15 mouse cellular contexts compared by ENCODE assay signal in the genomic region with DNA sequence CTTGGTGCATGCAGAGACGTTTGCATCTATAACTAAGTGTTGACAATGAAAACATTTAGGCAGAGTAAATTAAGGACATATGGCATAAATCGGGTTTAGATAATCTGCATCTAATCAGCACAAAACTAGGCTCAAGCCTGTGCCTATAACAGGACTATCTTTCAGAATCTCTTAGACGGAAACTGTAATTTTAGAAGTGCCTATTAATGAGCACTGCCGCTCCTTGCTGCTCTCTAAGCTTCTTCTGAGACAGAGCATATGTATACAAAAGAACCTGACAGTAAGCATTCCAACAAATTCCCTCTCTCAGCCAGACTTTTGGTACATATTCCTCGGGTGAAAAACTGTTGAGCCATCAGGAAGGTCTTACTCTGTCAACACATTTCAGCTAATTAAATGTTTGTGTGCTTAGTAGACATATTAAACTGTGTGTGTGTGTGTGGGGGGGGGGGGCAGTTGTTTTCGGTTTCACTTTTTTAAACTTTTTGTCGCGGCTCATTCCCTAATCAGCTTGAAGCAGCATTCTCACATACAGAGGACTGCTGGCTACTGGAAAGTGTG.
"Had no signal": no experiment of that assay in that cellular context is flagged by ENCODE, and none has a peak within 500 bp of the region (broad histone marks: within the 10 kb centered on the region; RNA-seq: fewer than 3 reads in every experiment).

No protein-coding gene starts in this region.

- H3K4me1 ChIP-seq: limb, embryonic 15.5 days; liver, embryonic 12.5 days; megakaryocyte, embryonic 14.5 days; midbrain, embryonic 15.5 days; neural tube, embryonic 13.5 days; stomach, embryonic 15.5 days had no signal

- H3K9me3 ChIP-seq: limb, embryonic 15.5 days; liver, embryonic 12.5 days; megakaryocyte, embryonic 14.5 days; midbrain, embryonic 15.5 days; neural tube, embryonic 13.5 days; stomach, embryonic 15.5 days had no signal

- H3K9ac ChIP-seq: limb, embryonic 15.5 days; liver, embryonic 12.5 days; lung, embryonic 14.5 days; midbrain, embryonic 15.5 days; neural tube, embryonic 13.5 days; stomach, embryonic 15.5 days had no signal

- H3K4me2 ChIP-seq: limb, embryonic 15.5 days; liver, embryonic 12.5 days; lung, embryonic 14.5 days; midbrain, embryonic 11.5 days; midbrain, embryonic 15.5 days; neural tube, embryonic 13.5 days; stomach, embryonic 15.5 days had no signal

- DNase-seq: kidney, postnatal 25 days; lung, embryonic 14.5 days; lung, postnatal 14 days; right cerebral cortex, postnatal 14 days; thymus, adult 2 months; thymus, postnatal 25 days had no signal

- H3K36me3 ChIP-seq: limb, embryonic 15.5 days; liver, embryonic 12.5 days; midbrain, embryonic 15.5 days; neural tube, embryonic 13.5 days; stomach, embryonic 15.5 days had no signal

- H3K4me3 ChIP-seq: left cerebral cortex, adult 2 months; limb, embryonic 15.5 days; liver, embryonic 12.5 days; megakaryocyte, embryonic 14.5 days; midbrain, embryonic 15.5 days; neural tube, embryonic 13.5 days; stomach, embryonic 15.5 days had no signal

- ATAC-seq: liver, embryonic 12.5 days; midbrain, embryonic 15.5 days had no signal

- H3K27ac ChIP-seq: left cerebral cortex, adult 2 months; limb, embryonic 15.5 days; liver, embryonic 12.5 days; macrophage; midbrain, embryonic 15.5 days; neural tube, embryonic 13.5 days; stomach, embryonic 15.5 days had no signal

- H3K27me3 ChIP-seq: limb, embryonic 15.5 days; liver, embryonic 12.5 days; megakaryocyte, embryonic 14.5 days; midbrain, embryonic 15.5 days; neural tube, embryonic 13.5 days; stomach, embryonic 15.5 days had no signal
